Mouse (Mus musculus) kidney, adult 2 months (tissue): ENCODE measurements at regions not wholly inside any gene's neighbourhood (a gene's known extent, or its start where the extent isn't known, plus 50 kb on each side); places are given as distances from the start of the nearest gene placed in this dataset.

Experiments
- CTCF ChIP-seq: fragments of 200-500 bp; conservative IDR thresholded peaks from 2 replicates; pipeline ENCODE4 v1.5.1; 2011; ENCODE audit warnings: low read depth, mild to moderate bottlenecking, control low read depth, low read length, moderate library complexity, mixed read lengths; ENCODE audit not compliant: insufficient read depth, insufficient read length
- POLR2A ChIP-seq: fragments of 200-500 bp; IDR thresholded peaks from one replicate; pipeline ENCODE4 v1.6.1; 2011; ENCODE audit warnings: low read depth, low read length, control low read depth

GRCm38 (mm10) chr8:116114978-116115377 is 389.8 kb upstream of the Dynlrb2 start:
- no peak for TF ChIP-seq POLR2A
- TF ChIP-seq CTCF: no peak
